Mouse (Mus musculus) heart, postnatal 0 days (tissue): Measurements from ENCODE around the gene Btbd18.

Source experiments
- CTCF ChIP-seq: IDR thresholded peaks from 2 replicates; pipeline ENCODE4 v1.5.1; 2016; ENCODE audit warnings: antibody characterized with exemption, control low read depth, low read depth
- EP300 ChIP-seq: IDR thresholded peaks from 2 replicates; pipeline ENCODE4 v1.6.1; 2016; ENCODE audit warnings: antibody characterized with exemption, low read depth

- TF ChIP-seq CTCF (no peak), EP300 (no peak)
These were observed 58.5 kb downstream of the Btbd18 start for GRCm38 (mm10) chr2:84717357-84717756.
